Mouse (Mus musculus): ENCODE results near the gene Edf1. TPM values are rescaled to one million over a fixed set of nuclear protein-coding genes. Genes with fewer than 3 reads are reported as not detected.

The Edf1 gene
- polyA plus RNA-seq, 1 experiment, result 513 TPM

DNA sequence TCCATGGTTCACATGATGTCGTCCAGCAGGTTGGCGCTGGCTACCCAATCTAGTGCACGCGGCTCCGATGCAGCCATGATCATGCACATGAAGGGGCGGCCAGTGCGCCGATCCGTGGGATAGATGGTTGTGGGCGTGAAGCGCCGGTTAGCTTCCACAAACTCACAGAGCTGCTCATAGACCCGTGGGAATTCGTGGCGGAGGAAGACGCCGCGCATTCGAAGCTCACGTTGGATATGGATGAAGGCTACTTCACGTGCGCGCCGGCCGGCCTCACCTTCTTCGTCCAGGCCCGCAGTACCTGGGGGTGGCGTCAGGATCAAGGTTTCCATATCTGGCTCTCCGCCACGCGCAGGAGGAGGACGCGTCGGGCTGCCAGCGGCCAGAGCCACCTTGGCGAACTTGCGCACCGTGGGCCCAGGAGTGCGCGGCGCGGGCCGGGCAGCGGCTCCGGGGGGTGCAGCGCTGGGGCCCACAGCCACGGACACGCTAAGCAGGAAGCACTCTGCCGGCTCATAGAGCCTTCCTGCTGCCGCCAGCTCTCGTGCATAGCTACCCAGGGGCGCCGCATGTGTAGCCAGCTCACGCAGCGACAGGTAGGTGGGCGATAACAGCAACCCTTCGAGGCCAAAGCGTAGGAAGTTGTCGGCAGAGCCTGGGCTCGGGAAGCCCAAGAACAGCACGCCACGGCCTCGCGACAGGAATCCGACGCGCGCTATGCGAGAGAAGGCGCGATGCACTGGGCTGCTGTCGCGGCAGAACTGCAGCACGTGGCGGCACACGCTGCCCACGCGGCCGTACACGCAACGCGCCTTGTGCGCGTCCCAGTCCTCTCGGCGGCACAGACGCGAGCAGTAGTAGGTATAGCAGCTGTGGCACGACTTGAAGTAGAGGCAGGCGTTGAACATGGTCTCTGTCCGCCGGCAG, 19.6 kb downstream of the Edf1 start:
- peaks cover 5% of the 10 kb centered on the region for H3K79me2 ChIP-seq (ENCODE audit: control insufficient read depth, insufficient read depth)
- no peak overlapping the region for H3K4me3 ChIP-seq
- no peaks in the 10 kb centered on the region for H3K27me3 ChIP-seq (ENCODE audit: control insufficient read depth, insufficient read depth, insufficient read length)
- H3ac ChIP-seq (ENCODE audit: control insufficient read depth, insufficient read length), result no peak overlapping the region
- no peak overlapping the region for H3K4me2 ChIP-seq (ENCODE audit: low read depth)
- TF ChIP-seq MYOD1 (IDR thresholded peaks at IDR 0.05; ENCODE audit: control insufficient read depth in 1 of 3, insufficient read length in 2 of 3, low read depth in 2 of 3) (no peak), TCF3 (IDR thresholded peaks at IDR 0.05; ENCODE audit: insufficient read length, low read depth) (no peak), MAX (IDR thresholded peaks at IDR 0.05; ENCODE audit: low read depth) (no peak), CEBPB (IDR thresholded peaks at IDR 0.05; ENCODE audit: insufficient read depth, poor library complexity, severe bottlenecking) (no peak), USF1 (IDR thresholded peaks at IDR 0.05; ENCODE audit: low read depth) (no peak), POLR2AphosphoS2 (IDR thresholded peaks at IDR 0.05; ENCODE audit: insufficient read length, low read depth) (no peak), TCF12 (IDR thresholded peaks at IDR 0.05; ENCODE audit: insufficient read depth, poor library complexity, severe bottlenecking) (no peak), POLR2A (IDR thresholded peaks at IDR 0.05; ENCODE audit: insufficient read length, low read depth) (no peak), REST (IDR thresholded peaks at IDR 0.05; ENCODE audit: insufficient read depth, insufficient read length) (no peak), E2F4 (IDR thresholded peaks at IDR 0.05; ENCODE audit: insufficient read depth) (no peak), MYOG (IDR thresholded peaks at IDR 0.05; ENCODE audit: control insufficient read depth in 1 of 3, insufficient read depth in 1 of 3, insufficient read length in 2 of 3, low read depth in 2 of 3) (no peak), SRF (IDR thresholded peaks at IDR 0.05; ENCODE audit: control insufficient read depth, insufficient read length, low read depth) (no peak)
- no peaks in the 10 kb centered on the region for H3K36me3 ChIP-seq (ENCODE audit: control insufficient read depth, insufficient read depth)

DNA sequence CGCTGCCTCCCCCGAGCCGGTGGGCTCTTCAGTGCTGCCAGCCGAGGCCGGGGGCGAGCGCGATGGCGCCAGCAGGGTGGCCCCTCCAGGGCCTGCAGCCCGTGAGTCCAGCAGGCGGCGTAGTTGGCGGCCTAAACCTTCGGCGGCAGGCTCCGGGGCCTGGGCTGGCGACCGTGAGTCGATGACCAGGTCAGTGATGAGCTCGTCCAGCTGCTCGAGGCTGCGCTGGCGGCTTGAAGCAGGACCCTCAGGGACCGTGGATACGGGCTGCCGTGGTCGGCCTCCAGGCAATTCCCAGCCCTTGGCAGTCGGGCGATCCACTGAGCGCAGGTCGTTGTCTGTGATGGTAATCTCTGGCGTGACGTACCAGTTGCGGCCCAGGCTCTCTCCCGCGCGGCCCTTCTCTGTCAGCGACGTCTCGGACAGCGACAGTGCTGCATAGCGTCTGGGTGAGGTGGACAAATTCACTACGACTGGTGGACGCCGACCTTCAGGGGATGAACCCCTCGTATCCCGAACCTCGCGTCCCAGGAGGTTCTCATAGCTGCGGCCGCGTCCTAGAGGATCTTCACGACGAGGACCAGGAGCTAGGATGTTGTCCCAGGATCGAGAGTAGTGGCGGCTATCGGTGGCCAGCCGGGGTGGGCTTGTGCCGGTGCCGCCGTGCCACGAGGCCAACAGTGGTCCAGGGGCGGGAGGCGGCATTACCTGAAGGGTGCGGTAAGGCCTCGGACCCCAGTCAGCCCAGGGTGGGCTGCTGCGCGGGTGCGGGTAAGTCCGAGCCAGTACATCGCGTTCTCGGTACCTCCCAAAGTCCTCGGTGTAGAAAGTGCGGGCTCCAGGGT, 20.5 kb downstream of the Edf1 start:
- H3K27me3 ChIP-seq (ENCODE audit: control insufficient read depth, insufficient read depth, insufficient read length), result no peaks in the 10 kb centered on the region
- no peak for TF ChIP-seq TCF12 (IDR thresholded peaks at IDR 0.05; ENCODE audit: insufficient read depth, poor library complexity, severe bottlenecking)

GRCm38 (mm10) chr2:25578796-25579736, 21.4 kb downstream of the Edf1 start:
- H3K36me3 ChIP-seq (ENCODE audit: control insufficient read depth, insufficient read depth), result no peaks in the 10 kb centered on the region
- no peaks in the 10 kb centered on the region for H3K79me2 ChIP-seq (ENCODE audit: control insufficient read depth, insufficient read depth)
- no peak overlapping the region for H3K4me2 ChIP-seq (ENCODE audit: low read depth)
- H3K4me3 ChIP-seq, result no peak overlapping the region
- no peak overlapping the region for H3ac ChIP-seq (ENCODE audit: control insufficient read depth, insufficient read length)
- H3K27me3 ChIP-seq (ENCODE audit: control insufficient read depth, insufficient read depth, insufficient read length), result no peaks in the 10 kb centered on the region
- no peak for TF ChIP-seq REST (IDR thresholded peaks at IDR 0.05; ENCODE audit: insufficient read depth, insufficient read length)
- no peak for TF ChIP-seq POLR2AphosphoS2 (IDR thresholded peaks at IDR 0.05; ENCODE audit: insufficient read length, low read depth)
- peak in 1 of 3 experiments; percentile 0 for TF ChIP-seq MYOD1 (IDR thresholded peaks at IDR 0.05; ENCODE audit: control insufficient read depth in 1 of 3, insufficient read length in 2 of 3, low read depth in 2 of 3)
- no peak for TF ChIP-seq SRF (IDR thresholded peaks at IDR 0.05; ENCODE audit: control insufficient read depth, insufficient read length, low read depth)
- TF ChIP-seq E2F4 (IDR thresholded peaks at IDR 0.05; ENCODE audit: insufficient read depth), result no peak
- TF ChIP-seq MYOG (IDR thresholded peaks at IDR 0.05; ENCODE audit: control insufficient read depth in 1 of 3, insufficient read depth in 1 of 3, insufficient read length in 2 of 3, low read depth in 2 of 3), result no peak
- no peak for TF ChIP-seq USF1 (IDR thresholded peaks at IDR 0.05; ENCODE audit: low read depth)
- no peak for TF ChIP-seq POLR2A (IDR thresholded peaks at IDR 0.05; ENCODE audit: insufficient read length, low read depth)

More for the DNA sequence above, 20.5 kb downstream of the Edf1 start:
- H3K79me2 ChIP-seq (ENCODE audit: control insufficient read depth, insufficient read depth), result no peaks in the 10 kb centered on the region
- no peak overlapping the region for H3K4me3 ChIP-seq
- no peak overlapping the region for H3ac ChIP-seq (ENCODE audit: control insufficient read depth, insufficient read length)
- no peaks in the 10 kb centered on the region for H3K36me3 ChIP-seq (ENCODE audit: control insufficient read depth, insufficient read depth)
- H3K4me2 ChIP-seq (ENCODE audit: low read depth), result no peak overlapping the region

DNA sequence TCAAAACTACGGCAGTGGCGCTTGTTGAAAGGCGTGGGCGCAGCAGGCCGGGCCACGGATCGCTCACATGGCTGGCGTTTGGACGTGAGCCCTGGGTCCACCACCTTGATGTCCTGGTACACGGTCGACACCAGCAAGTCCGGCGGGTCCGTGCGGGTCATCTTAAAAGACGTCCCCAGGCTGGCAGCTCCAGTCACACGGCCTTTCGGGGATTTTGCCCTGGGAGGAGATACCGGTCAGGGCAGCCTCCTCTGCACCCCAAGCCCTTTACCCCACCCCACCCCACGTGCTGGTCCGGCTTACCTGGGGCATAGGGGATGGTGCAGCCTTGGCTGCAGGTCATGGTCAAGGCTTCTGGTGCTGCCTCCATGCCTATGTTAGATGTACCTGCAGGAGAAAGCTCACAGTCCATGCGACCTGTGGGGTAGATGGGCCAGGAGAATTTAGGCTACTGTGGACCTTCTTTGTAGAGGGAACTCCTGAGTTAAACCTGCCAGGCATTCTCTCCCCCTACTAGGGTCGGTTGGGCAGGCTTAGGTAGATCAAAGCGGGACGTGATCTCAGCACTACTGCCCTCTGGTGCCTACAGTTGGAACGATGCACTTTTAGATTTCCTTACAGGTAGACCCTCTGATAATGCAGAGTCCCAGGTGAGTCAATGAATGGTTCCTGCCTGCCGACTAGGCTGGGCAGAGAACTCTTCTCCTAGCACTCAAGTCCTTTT, 22.3 kb downstream of the Edf1 start:
- TF ChIP-seq REST (IDR thresholded peaks at IDR 0.05; ENCODE audit: insufficient read depth, insufficient read length) (no peak), CEBPB (IDR thresholded peaks at IDR 0.05; ENCODE audit: insufficient read depth, poor library complexity, severe bottlenecking) (no peak), SRF (IDR thresholded peaks at IDR 0.05; ENCODE audit: control insufficient read depth, insufficient read length, low read depth) (no peak), E2F4 (IDR thresholded peaks at IDR 0.05; ENCODE audit: insufficient read depth) (no peak), TCF12 (IDR thresholded peaks at IDR 0.05; ENCODE audit: insufficient read depth, poor library complexity, severe bottlenecking) (no peak), POLR2A (IDR thresholded peaks at IDR 0.05; ENCODE audit: insufficient read length, low read depth) (no peak), MYOG (IDR thresholded peaks at IDR 0.05; ENCODE audit: control insufficient read depth in 1 of 3, insufficient read depth in 1 of 3, insufficient read length in 2 of 3, low read depth in 2 of 3) (no peak), MAX (IDR thresholded peaks at IDR 0.05; ENCODE audit: low read depth) (no peak), USF1 (IDR thresholded peaks at IDR 0.05; ENCODE audit: low read depth) (no peak), POLR2AphosphoS2 (IDR thresholded peaks at IDR 0.05; ENCODE audit: insufficient read length, low read depth) (no peak)

More for the DNA sequence above, 22.3 kb downstream of the Edf1 start:
- Histone ChIP-seq H3K27me3 (ENCODE audit: control insufficient read depth, insufficient read depth, insufficient read length) (no peaks in the 10 kb centered on the region), H3ac (ENCODE audit: control insufficient read depth, insufficient read length) (no peak overlapping the region), H3K36me3 (ENCODE audit: control insufficient read depth, insufficient read depth) (peaks cover 5% of the 10 kb centered on the region), H3K4me3 (no peak overlapping the region), H3K4me2 (ENCODE audit: low read depth) (no peak overlapping the region), H3K79me2 (ENCODE audit: control insufficient read depth, insufficient read depth) (no peaks in the 10 kb centered on the region)

Data from myocyte (in vitro differentiated cells).